Mouse (Mus musculus) MN1 (cell line): ENCODE results near the gene Mettl7a1.
"Not testable (repeated sequence)": the region's sequence is repeated elsewhere in the genome, so short reads cannot be mapped to it uniquely, and the experiment has no call there.

Experiments
- DNase-seq: peaks from one replicate; pipeline ENCODE4 v3.0.0-alpha.2; 2016; ENCODE audit warnings: low spot score

Gene Mettl7a1

GRCm38 (mm10) chr15:100300499-100300898 is 3.4 kb upstream of the Mettl7a1 start:
- DNase-seq = no peak

- DNase-seq = no peak
Measured at GRCm38 (mm10) chr15:100301556-100301955, 2.4 kb upstream of the Mettl7a1 start.

GRCm38 (mm10) chr15:100303428-100304018 is 417 bp upstream of the Mettl7a1 start:
- no peak for DNase-seq

GRCm38 (mm10) chr15:100306201-100306600 is 2.3 kb downstream of the Mettl7a1 start:
- no peak for DNase-seq

GRCm38 (mm10) chr15:100307438-100308096 is 3.6 kb downstream of the Mettl7a1 start:
- DNase-seq = peak; percentile 66

- DNase-seq = no peak
Measured at GRCm38 (mm10) chr15:100312346-100312745, 8.4 kb downstream of the Mettl7a1 start.

- DNase-seq = no peak
Measured at GRCm38 (mm10) chr15:100314448-100315145, 10.7 kb downstream of the Mettl7a1 start.

- not testable (repeated sequence) for DNase-seq
Measured at GRCm38 (mm10) chr15:100318014-100318671, 14.2 kb downstream of the Mettl7a1 start.

GRCm38 (mm10) chr15:100319884-100320283 is 15.9 kb downstream of the Mettl7a1 start:
- no peak for DNase-seq

GRCm38 (mm10) chr15:100320295-100320905 is 16.5 kb downstream of the Mettl7a1 start:
- peak; percentile 69 for DNase-seq

- peak; percentile 78 for DNase-seq
Measured at GRCm38 (mm10) chr15:100321134-100321533, 17.2 kb downstream of the Mettl7a1 start.

- DNase-seq = no peak
Measured at GRCm38 (mm10) chr15:100324021-100324591, 20.2 kb downstream of the Mettl7a1 start.

GRCm38 (mm10) chr15:100325235-100325634 is 21.3 kb downstream of the Mettl7a1 start:
- DNase-seq = no peak

- DNase-seq = not testable (repeated sequence)
Measured at GRCm38 (mm10) chr15:100328089-100328488, 24.1 kb downstream of the Mettl7a1 start.

- DNase-seq = not testable (repeated sequence)
Measured at GRCm38 (mm10) chr15:100329336-100329735, 25.4 kb downstream of the Mettl7a1 start.

- DNase-seq = no peak
Measured at GRCm38 (mm10) chr15:100330739-100331138, 26.8 kb downstream of the Mettl7a1 start.

GRCm38 (mm10) chr15:100332077-100332961 is 28.4 kb downstream of the Mettl7a1 start:
- DNase-seq = not testable (repeated sequence)

- DNase-seq = no peak
Measured at GRCm38 (mm10) chr15:100334629-100335028, 30.7 kb downstream of the Mettl7a1 start, which contains the start of gene Mettl7a3. Mettl7a3 (plus strand) TSS chr15:100334929.

GRCm38 (mm10) chr15:100337328-100337727 is 33.4 kb downstream of the Mettl7a1 start:
- not testable (repeated sequence) for DNase-seq

GRCm38 (mm10) chr15:100337847-100338246 is 33.9 kb downstream of the Mettl7a1 start:
- peak; percentile 58 for DNase-seq
